Mouse (Mus musculus) heart, adult 8-10 months (tissue): ENCODE results near the gene Prr5. TPM values are rescaled to one million over a fixed set of nuclear protein-coding genes. Genes with fewer than 3 reads are reported as not detected.

Source experiments
- DNase-seq: peaks from one replicate; pipeline ENCODE4 v3.0.0; 2022; ENCODE audit warnings: low spot score
- total RNA-seq, 4 experiments: library from RNA; stranded (reverse); gene quantifications; 2 replicates each; pipeline ENCODE4 v1.2.4; 2022

The Prr5 gene
- 1 to 10 TPM; 2.5 to 4.3 (median 3.1) TPM for total RNA-seq

DNA sequence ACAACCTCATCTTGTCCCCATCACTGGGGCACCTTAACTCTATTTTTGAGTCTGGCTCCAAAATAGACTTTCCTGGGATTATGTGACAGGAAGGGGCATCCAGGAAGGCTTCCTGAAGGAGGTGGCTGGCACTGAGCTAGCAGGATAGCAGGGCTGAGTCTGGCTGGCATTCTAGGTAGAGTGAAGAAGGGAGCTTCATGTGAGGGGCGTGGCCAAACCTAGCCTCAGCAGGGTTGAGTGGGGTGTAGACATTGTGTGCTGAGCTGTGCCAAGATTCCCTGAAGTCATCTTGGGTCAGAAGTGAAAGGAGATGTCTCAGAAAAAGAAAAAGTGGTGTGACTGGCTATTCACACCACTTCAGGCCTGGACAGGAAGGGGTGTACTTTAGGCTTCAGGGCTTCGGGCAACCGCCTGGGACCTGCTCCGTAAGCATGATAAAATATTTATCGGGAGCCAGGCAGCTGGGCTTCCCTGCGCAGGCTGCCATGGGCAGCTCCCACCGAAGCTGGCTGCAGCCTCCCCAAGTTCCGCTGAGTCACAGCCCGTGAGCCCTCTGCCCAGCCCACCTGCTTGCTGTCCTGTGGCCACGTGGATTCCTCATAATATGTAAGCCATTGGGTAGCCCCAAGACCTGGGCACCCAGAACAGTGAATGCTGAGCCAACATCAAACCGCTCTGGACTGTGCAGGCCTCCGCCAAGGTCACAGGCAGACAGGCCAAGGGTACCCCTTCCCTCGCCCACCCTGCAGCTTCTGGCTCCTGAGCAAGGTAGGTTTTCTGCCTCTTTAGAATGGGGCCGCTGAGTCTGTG is at the start of gene Prr5:
TSS of gene Prr5 (plus strand) at position 683 of the 810 bp plus-strand sequence.
- DNase-seq, result no peak

GRCm38 (mm10) chr15:84620028-84620427 is 49.4 kb upstream of the Prr5 start:
- no peak for DNase-seq

DNA sequence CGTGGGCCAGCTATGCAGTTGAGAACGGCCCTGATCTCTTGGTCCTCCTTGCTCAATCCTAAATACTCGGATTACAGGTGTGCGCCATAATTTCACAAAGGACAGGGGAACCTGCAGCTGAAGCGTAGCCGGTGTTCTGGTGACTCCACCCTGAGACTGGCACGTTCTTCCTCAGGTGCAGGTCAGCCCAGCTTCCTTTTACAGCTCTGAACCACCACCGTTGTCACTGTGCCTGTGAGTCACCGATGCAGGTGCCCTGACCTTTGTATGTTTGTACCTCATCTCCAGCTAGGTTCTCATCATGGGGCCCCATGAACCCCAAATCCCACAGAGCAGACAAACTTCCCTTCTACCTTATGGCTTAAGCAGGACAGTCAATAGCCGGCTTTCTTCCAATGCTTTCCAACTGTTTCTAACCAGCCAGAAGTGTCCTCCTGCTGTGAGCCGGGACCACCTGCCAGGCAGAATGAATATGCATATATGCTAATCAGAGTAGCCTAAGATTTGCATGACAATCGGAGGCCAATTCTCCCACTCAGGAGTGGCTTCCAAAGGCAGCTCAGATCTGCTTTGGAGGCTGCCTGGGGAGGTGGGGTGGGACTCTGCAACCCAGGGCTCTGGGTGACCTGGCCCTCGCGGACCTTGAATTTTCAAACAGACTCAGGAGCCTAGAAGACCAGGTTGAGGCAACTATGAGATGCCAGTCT is 47.5 kb upstream of the Prr5 start:
- no peak for DNase-seq

DNA sequence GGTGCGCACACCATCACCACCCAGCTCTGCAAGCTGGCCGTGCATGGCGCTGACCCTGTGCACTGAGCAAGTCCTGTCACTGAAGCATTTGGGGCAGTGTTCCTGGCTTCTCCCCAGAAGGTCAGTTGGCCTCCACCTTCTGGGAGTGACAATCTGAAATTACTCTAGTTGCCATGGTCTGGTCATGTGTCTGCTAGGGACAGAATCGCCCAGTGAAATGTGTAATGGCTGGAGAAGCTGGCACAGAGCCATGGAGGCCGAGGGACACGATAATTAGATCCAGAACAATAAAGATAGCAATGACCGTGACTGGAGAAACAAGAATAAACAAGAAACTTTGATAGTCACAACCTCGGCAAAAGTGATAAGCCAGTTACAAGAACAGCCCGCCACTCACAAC is 44.5 kb upstream of the Prr5 start:
- peak; percentile 41 for DNase-seq

- DNase-seq, result peak; percentile 72
Observed at GRCm38 (mm10) chr15:84625712-84626414, 43.6 kb upstream of the Prr5 start.

- no peak for DNase-seq
Observed at GRCm38 (mm10) chr15:84627308-84627707, 42.1 kb upstream of the Prr5 start.

DNA sequence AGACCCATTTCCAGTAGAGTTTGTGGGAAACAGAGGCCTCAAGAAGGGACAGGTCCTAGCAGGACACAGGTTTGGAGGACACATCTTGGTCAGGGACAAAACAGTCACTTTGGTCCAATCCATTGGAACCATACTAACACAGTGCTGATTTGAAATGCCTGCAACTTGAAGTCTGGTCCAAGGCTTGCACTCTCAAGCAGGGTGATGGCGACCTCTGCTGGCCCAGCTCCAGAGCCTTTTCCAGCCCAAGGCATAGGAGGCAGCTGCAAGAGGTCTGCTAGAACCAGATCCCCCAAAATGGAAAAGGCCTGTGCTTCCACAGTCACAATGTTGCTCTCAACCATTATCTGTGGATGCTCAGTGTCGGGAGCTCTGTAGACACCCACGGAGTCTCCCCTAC is 39.7 kb upstream of the Prr5 start:
- no peak for DNase-seq

GRCm38 (mm10) chr15:84631560-84631959 is 37.9 kb upstream of the Prr5 start:
- peak; percentile 72 for DNase-seq

GRCm38 (mm10) chr15:84634361-84634760 is 35.1 kb upstream of the Prr5 start:
- DNase-seq, result no peak

DNA sequence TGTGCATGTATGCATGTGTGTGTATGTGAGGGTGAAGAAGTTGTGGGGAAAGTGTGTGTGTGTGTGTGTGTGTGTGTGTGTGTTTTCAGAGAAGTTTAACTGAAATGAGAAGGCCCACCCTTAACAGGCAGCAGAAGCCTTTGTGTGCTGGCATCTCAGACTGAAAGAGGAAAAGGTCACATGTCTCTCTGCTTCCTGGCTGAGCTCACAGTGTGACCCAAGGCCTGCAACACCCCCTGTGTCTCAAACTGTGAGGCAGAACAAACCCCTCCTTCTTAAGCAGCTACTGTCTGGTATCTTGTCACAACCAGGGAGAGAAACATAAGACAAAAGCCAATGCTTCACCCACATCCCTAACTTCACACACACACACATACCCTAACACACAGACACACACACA is 31.0 kb upstream of the Prr5 start:
- DNase-seq, result no peak

GRCm38 (mm10) chr15:84639072-84639450 is 30.4 kb upstream of the Prr5 start:
- no peak for DNase-seq

DNA sequence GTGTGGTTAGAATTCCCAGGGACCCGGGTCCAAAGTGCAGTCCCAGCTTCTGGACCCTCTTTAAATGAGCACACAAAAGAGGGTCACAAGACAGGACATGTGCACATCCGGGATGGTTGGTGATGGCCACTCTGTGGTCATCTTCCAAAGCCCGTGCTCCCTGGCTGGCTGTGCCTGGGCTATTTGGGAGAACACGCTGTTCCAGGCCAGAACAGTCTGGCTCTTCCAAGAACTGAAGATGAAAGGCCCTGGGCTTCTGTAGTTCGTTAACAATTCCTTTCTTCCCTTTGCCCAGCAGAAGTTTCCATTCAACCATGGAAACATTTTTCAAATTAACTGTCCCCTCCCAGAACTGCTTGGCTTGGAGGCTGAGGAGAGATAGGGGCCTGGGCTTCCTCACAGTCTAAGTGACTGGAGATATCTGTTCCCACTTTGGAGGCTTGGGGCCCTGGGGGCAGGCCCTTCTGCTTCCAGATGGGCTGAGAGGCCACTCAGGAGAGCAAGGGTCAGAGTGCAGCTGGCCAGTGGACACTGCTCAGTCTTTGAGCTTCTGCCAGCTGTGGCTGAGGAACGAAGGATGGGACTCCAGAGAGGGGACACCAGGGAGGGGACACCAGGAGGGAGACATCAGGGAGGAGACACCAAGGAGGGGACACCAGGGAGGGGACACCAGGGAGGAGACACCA is 29.8 kb upstream of the Prr5 start:
- DNase-seq, result peak; percentile 81

GRCm38 (mm10) chr15:84640722-84641121 is 28.7 kb upstream of the Prr5 start:
- no peak for DNase-seq

DNA sequence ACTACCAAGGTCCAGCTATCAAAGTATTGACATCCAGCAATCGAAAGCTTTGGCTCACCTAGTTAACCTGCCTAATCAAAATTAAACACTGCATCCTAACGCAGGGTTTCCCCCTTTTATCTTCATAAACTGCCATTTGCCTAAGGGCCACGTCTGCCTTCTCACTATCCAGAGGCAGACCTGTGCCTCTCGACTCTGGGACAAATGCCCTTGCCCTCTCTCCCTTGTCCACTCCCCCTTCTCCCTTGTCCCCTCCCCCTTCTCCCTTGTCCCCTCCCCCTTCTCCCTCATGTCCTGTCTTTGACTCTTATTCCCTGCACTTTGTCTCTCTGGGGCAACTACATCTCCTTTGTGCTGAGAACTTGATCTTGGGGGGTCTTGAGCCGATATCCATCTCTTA is 28.3 kb upstream of the Prr5 start:
- no peak for DNase-seq

DNA sequence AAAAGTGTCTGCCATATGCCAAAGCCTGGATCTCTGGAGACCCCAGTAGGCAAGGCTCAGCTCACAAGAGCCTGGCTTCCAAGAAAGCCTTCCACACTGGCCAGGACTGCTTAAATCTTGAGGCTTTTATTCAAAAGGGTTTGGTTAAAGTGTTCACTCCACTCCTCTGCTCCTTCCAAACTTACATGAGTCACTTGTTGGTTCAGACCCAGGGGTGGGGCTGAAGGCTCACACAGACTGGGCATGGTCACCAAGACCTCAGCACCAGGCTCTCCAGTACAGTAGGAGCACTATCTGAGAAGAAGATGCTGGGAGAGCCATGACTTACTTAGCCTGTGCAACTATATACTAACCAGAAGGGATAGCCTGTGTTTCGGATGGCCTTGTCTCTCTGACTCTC is 27.5 kb upstream of the Prr5 start:
- DNase-seq, result peak; percentile 52

DNA sequence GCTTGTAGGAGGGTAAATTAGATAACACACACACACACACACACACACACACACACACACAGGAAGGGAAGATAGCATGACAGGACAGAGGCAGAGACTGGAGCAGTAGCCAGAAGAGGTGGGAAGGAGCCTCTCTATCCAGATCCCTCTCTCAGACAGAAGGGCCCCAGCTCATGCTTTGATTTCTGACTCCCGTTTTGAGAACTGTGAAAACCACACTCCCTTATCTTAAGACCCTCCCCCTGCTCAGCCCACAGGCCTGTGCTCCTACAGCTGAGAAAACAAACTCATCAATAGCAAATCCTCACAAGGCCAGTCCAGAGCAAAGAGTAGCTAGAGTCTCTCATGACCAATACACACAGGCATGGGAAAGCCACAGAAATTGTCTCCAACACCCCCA is 26.2 kb upstream of the Prr5 start:
- no peak for DNase-seq

GRCm38 (mm10) chr15:84651481-84651880 is 17.9 kb upstream of the Prr5 start:
- DNase-seq, result no peak

DNA sequence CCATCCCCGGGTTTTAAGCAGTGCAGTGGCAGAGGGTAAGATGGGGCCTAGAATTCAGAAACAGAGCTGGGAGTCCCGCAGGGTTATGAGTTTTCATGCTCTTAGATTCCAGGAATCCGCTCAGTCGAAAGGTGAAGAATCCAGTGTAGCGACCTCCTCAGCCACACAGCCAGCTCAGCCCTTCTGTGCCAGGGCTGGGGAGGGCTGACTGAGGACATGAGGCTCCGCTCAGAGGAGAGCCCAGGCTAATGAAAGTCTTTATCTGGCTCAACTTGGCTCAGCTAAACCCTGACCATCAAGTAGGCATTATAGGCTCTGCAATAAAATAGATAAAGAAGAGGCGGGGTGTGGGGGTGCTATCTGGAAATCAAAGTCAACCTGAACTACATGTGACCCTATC is 16.3 kb upstream of the Prr5 start:
- no peak for DNase-seq

DNA sequence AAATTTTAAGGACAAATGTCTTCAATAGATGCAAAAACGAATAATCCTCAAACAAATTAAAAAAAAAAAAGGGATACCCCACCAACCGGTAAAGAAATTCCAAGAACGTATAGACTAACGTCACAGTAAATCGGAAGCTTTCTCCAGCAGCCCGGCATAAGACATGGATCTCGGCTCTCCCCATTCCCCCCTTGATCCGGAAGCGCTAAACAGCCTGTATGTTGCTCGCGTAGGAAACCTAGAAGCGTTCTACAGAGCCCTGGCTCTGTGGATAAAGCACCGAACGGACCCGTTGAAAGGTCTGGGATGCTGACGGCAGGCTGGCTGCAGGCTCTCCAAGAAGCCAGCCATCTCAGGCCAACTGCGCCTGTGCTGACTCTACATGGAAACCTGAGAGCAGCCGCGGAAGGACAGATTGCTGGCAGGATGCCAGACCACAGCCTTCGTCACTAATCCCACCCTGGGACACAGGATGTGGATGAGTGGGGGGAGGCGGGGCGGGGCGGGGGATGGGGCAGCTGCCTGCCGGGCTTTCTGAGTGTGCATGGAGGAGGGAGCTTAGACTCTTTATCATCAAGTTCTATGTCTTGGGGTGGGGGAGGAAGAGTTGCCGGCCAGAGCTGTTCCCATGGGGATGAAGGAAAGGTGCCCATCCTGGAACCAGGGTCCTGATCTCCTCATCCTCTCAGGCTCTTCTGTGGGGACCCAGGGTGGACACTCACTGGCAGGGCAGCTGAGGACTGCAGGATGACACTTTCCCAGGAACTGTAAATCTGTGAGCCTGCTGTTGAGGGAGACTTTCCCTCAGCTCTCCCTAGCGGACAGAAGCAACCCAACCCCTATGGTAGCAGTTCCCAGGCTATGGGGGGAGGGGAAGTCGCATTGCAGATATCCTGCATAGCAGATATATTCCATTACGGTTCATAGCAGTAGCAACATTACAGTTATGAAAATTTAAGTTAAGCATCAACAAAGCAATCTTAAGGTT is 15.1 kb upstream of the Prr5 start:
- DNase-seq, result peak; percentile 73

DNA sequence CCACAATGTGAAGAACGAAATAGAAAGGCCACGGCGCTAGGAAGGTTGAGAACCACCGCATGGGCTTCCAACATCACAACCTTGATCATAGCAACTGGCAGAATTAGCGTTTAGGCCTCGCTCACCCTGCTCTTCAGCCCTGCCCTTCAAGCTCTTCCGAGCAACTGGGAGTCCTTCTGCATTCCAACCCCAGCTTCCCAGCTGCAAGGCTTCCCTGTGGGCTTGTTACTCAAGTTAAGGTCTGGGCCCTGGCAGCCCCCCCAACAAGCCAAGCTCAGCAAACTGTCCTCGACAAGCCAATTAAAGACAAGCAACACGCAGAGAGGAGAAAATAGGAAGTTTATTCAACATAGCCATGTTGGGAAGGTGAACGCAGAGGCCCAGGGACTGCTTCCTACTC is 14.4 kb upstream of the Prr5 start:
- no peak for DNase-seq

DNA sequence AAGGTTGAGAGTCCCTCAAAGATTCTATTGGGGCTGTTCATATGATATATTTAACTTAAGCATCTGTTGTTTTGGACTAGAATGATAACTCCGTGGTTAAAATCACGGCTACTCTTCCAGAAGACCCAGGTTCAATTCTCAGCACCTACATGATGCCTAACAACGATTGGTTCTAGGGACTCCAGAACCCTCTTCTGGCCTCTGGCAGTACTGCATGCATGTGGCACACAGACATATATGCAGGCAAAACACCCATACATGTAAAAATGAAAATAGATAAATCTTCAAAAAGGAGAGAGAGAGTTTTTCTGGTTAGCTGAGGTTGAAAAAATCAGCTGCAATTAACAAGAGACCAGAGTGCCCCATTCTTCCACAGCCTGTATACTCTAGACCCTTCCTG is 12.7 kb upstream of the Prr5 start:
- no peak for DNase-seq
